Mouse (Mus musculus): ENCODE data around the gene Cnbd2. TPM values are rescaled to one million over a fixed set of nuclear protein-coding genes. Genes with fewer than 3 reads are reported as not detected.
A peak's percentile ranks its signal among the peaks of the same experiment; 100 is the strongest.

Gene Cnbd2
- polyA plus RNA-seq, 1 experiment from 2014 or later = 5.9 TPM

GRCm38 (mm10) chr2:156420694-156421380, 108.7 kb downstream of the Cnbd2 start, which contains the start of gene Epb41l1:
Gene Epb41l1, plus strand, starts transcription at chr2:156420909.
- H3K9me3 ChIP-seq = no peaks in the 10 kb centered on the region
- peak within 1 kb of the TSS; percentile 82 for H3K4me2 ChIP-seq (replicated peaks)
- H3K4me1 ChIP-seq (replicated peaks) = peaks cover 39% of the 10 kb centered on the region
- peak within 1 kb of the TSS; percentile 77 for H3K4me3 ChIP-seq (replicated peaks)
- peak; percentile 68 for ATAC-seq
- peak within 1 kb of the TSS; percentile 88 for H3K9ac ChIP-seq (replicated peaks)
- peaks cover 39% of the 10 kb centered on the region for H3K27me3 ChIP-seq
- H3K27ac ChIP-seq = peak within 1 kb of the TSS; percentile 92
- WGBS = under 1% methylated on average over 70 of the region's 76 CpGs
- H3K36me3 ChIP-seq = 0 out of 2 replicates have a peak, but pooled peaks cover 3% of the 10 kb centered on the region

GRCm38 (mm10) chr2:156421381-156422110, 109.4 kb downstream of the Cnbd2 start:
- peaks cover 43% of the 10 kb centered on the region for H3K4me1 ChIP-seq (replicated peaks)
- H3K4me2 ChIP-seq (replicated peaks) = peak overlapping the region; percentile 82
- H3K9ac ChIP-seq (replicated peaks) = peak overlapping the region; percentile 88
- 1% methylated on average over 36 of the region's 36 CpGs for WGBS
- H3K36me3 ChIP-seq = 0 out of 2 replicates have a peak, but pooled peaks cover 3% of the 10 kb centered on the region
- peak overlapping the region; percentile 77 for H3K4me3 ChIP-seq (replicated peaks)
- peak overlapping the region; percentile 92 for H3K27ac ChIP-seq
- ATAC-seq = peak; percentile 86
- no peaks in the 10 kb centered on the region for H3K9me3 ChIP-seq
- peaks cover 39% of the 10 kb centered on the region for H3K27me3 ChIP-seq

- 0 out of 2 replicates have a peak, but pooled peaks cover 6% of the 10 kb centered on the region for H3K36me3 ChIP-seq
- peak overlapping the region; percentile 77 for H3K4me3 ChIP-seq (replicated peaks)
- peaks cover 43% of the 10 kb centered on the region for H3K4me1 ChIP-seq (replicated peaks)
- H3K27ac ChIP-seq = peak overlapping the region; percentile 92
- H3K9me3 ChIP-seq = no peaks in the 10 kb centered on the region
- H3K4me2 ChIP-seq (replicated peaks) = peak overlapping the region; percentile 82
- ATAC-seq = no peak
- WGBS = 8% methylated on average over 7 of the region's 8 CpGs
- H3K27me3 ChIP-seq = peaks cover 39% of the 10 kb centered on the region
- H3K9ac ChIP-seq (replicated peaks) = peak overlapping the region; percentile 88
Measured at GRCm38 (mm10) chr2:156422631-156423030, 110.5 kb downstream of the Cnbd2 start.

GRCm38 (mm10) chr2:156423672-156424071, 111.6 kb downstream of the Cnbd2 start:
- Histone ChIP-seq H3K36me3 (0 out of 2 replicates have a peak, but pooled peaks cover 6% of the 10 kb centered on the region), H3K9ac (replicated peaks) (no peak overlapping the region), H3K9me3 (no peaks in the 10 kb centered on the region), H3K27me3 (peaks cover 39% of the 10 kb centered on the region), H3K4me1 (replicated peaks) (peaks cover 43% of the 10 kb centered on the region), H3K4me2 (replicated peaks) (peak overlapping the region; percentile 82; the same call in 1 of the 2 replicates), H3K27ac (no peak overlapping the region), H3K4me3 (replicated peaks) (no peak overlapping the region)
- no peak for ATAC-seq
- 93% methylated on average over 4 of the region's 4 CpGs for WGBS

Small RNA genes lying within 50 kb of the gene (microRNA-seq; reads per million reads assigned to microRNA genes)
- not detected for gene Gm22758
- gene Gm22759 = not detected

Other genes starting within 250 kb of the Cnbd2 start
- gene Spag4, start 247.1 kb upstream of the Cnbd2 start, polyA plus RNA-seq (2015; fragmentation: Nextera tagmentation; extraction: Ambion mirVana) = 6.0 TPM in 2 replicates
- gene Cpne1, start 200.3 kb upstream of the Cnbd2 start, polyA plus RNA-seq (2015; fragmentation: Nextera tagmentation; extraction: Ambion mirVana) = 34.2 and 36.4 TPM in 2 replicates
- gene Rbm12, start 200.3 kb upstream of the Cnbd2 start, polyA plus RNA-seq (2015; fragmentation: Nextera tagmentation; extraction: Ambion mirVana) = 33.3 and 33.9 TPM in 2 replicates
- gene Gm28036, start 185.2 kb upstream of the Cnbd2 start, polyA plus RNA-seq (2015; fragmentation: Nextera tagmentation; extraction: Ambion mirVana) = 23.0 and 28.4 TPM in 2 replicates
- gene Romo1, start 168.3 kb upstream of the Cnbd2 start, polyA plus RNA-seq (2015; fragmentation: Nextera tagmentation; extraction: Ambion mirVana) = 434 and 435 TPM in 2 replicates
- 29.5 and 29.8 TPM in 2 replicates for gene Nfs1, start 168.1 kb upstream of the Cnbd2 start, polyA plus RNA-seq (2015; fragmentation: Nextera tagmentation; extraction: Ambion mirVana)
- gene Rbm39, start 132.1 kb upstream of the Cnbd2 start, polyA plus RNA-seq (2015; fragmentation: Nextera tagmentation; extraction: Ambion mirVana) = 611 and 631 TPM in 2 replicates
- 111 and 124 TPM in 2 replicates for gene Phf20, start 115.8 kb upstream of the Cnbd2 start, polyA plus RNA-seq (2015; fragmentation: Nextera tagmentation; extraction: Ambion mirVana)
- gene Scand1, start 405 bp downstream of the Cnbd2 start, polyA plus RNA-seq (2015; fragmentation: Nextera tagmentation; extraction: Ambion mirVana) = 82.2 and 99.1 TPM in 2 replicates
- gene Epb41l1, start 108.6 kb downstream of the Cnbd2 start, polyA plus RNA-seq (2015; fragmentation: Nextera tagmentation; extraction: Ambion mirVana) = 10.4 and 11.9 TPM in 2 replicates
- 46.5 and 48.2 TPM in 2 replicates for gene Aar2, start 235.3 kb downstream of the Cnbd2 start, polyA plus RNA-seq (2015; fragmentation: Nextera tagmentation; extraction: Ambion mirVana)